Mouse (Mus musculus) gastrocnemius, postnatal 4 days (tissue): ENCODE results near the gene Smarcd1. TPM values are rescaled to one million over a fixed set of nuclear protein-coding genes. Genes with fewer than 3 reads are reported as not detected.
"Not testable (repeated sequence)": the region's sequence is repeated elsewhere in the genome, so short reads cannot be mapped to it uniquely, and the experiment has no call there.

Experiments
- DNase-seq, 2 experiments: peaks; one replicate each; pipeline ENCODE4 v3.0.0; 2021 to 2022; ENCODE audit warnings: low spot score in 2 of 2, mixed read lengths in 2 of 2
- total RNA-seq, 2 experiments: library from RNA; stranded (reverse); gene quantifications; 2 replicates each; pipeline ENCODE4 v1.2.3; 2021

Smarcd1 gene
- total RNA-seq, 2 experiments from 2014 or later, result 26.9 to 34.7 TPM

GRCm38 (mm10) chr15:99713569-99713968, 11.6 kb downstream of the Smarcd1 start:
- no peak for DNase-seq

GRCm38 (mm10) chr15:99714206-99714605, 12.3 kb downstream of the Smarcd1 start:
- no peak for DNase-seq

- peak in 1 of 2 experiments; percentile 73 for DNase-seq
Measured at GRCm38 (mm10) chr15:99714858-99715257, 12.9 kb downstream of the Smarcd1 start.

GRCm38 (mm10) chr15:99715361-99715865, 13.5 kb downstream of the Smarcd1 start:
- no peak for DNase-seq

GRCm38 (mm10) chr15:99715982-99716746, 14.2 kb downstream of the Smarcd1 start:
- no peak for DNase-seq

- no peak for DNase-seq
Measured at GRCm38 (mm10) chr15:99716814-99717213, 14.9 kb downstream of the Smarcd1 start.

GRCm38 (mm10) chr15:99717386-99718334, 15.7 kb downstream of the Smarcd1 start, which contains the start of gene Gpd1:
Gene Gpd1, plus strand, starts transcription at chr15:99717515.
- no peak for DNase-seq

GRCm38 (mm10) chr15:99718461-99719021, 16.6 kb downstream of the Smarcd1 start:
- DNase-seq, result no peak

GRCm38 (mm10) chr15:99719865-99720264, 17.9 kb downstream of the Smarcd1 start:
- DNase-seq, result no peak

GRCm38 (mm10) chr15:99721921-99722743, 20.2 kb downstream of the Smarcd1 start:
- DNase-seq, result no peak

- no peak for DNase-seq
Measured at GRCm38 (mm10) chr15:99723120-99723514, 21.2 kb downstream of the Smarcd1 start.

GRCm38 (mm10) chr15:99723515-99724291, 21.8 kb downstream of the Smarcd1 start:
- peak in 1 of 2 experiments; percentile 62 for DNase-seq

- peak in 1 of 2 experiments; percentile 69 for DNase-seq
Measured at GRCm38 (mm10) chr15:99724292-99725021, 22.5 kb downstream of the Smarcd1 start.

GRCm38 (mm10) chr15:99725341-99726155, 23.6 kb downstream of the Smarcd1 start, which contains the start of gene Cox14:
Gene Cox14, plus strand, starts transcription at chr15:99725618.
- peak; percentile 82 to 91 for DNase-seq

GRCm38 (mm10) chr15:99726549-99726948, 24.6 kb downstream of the Smarcd1 start:
- DNase-seq, result no peak

GRCm38 (mm10) chr15:99727039-99727438, 25.1 kb downstream of the Smarcd1 start:
- DNase-seq, result not testable (repeated sequence)

GRCm38 (mm10) chr15:99727525-99727924, 25.6 kb downstream of the Smarcd1 start:
- DNase-seq, result no peak

- DNase-seq, result no peak
Measured at GRCm38 (mm10) chr15:99728211-99728610, 26.3 kb downstream of the Smarcd1 start.
